Mouse (Mus musculus) heart, embryonic 12.5 days (tissue): ENCODE measurements around the gene Armcx3. TPM values are rescaled to one million over a fixed set of nuclear protein-coding genes. Genes with fewer than 3 reads are reported as not detected.

Experiments
- microRNA-seq: library from miRNA; unstranded; fragments of <30 nt; microRNA quantifications from one replicate; pipeline ENCODE4, GENCODE M21; 2017
- polyA plus RNA-seq: library from polyadenylated mRNA; unstranded; fragments of >200 nt; fragmentation: Nextera tagmentation; extraction: Ambion mirVana; gene quantifications from 2 replicates; pipeline ENCODE4 v1.2.1, GENCODE M21; 2016

Armcx3 gene
- polyA plus RNA-seq, 1 experiment from 2014 or later, result 98.1 TPM

Small RNA genes within 50 kb of the gene (microRNA-seq; reads per million reads assigned to microRNA genes)
- not detected for gene Mir7093

Other genes starting within 250 kb of the Armcx3 start
- 75.0 and 76.1 TPM in 2 replicates for gene Timm8a1, start 214.7 kb upstream of the Armcx3 start, polyA plus RNA-seq
- gene Btk, start 173.0 kb upstream of the Armcx3 start, polyA plus RNA-seq, result 1.2 and 1.3 TPM in 2 replicates
- 287 and 289 TPM in 2 replicates for gene Rpl36a, start 170.9 kb upstream of the Armcx3 start, polyA plus RNA-seq
- gene Gla, start 155.5 kb upstream of the Armcx3 start, polyA plus RNA-seq, result 3.8 and 4.9 TPM in 2 replicates
- gene Hnrnph2, start 155.4 kb upstream of the Armcx3 start, polyA plus RNA-seq, result 124 and 128 TPM in 2 replicates
- gene Armcx4, start 70.1 kb upstream of the Armcx3 start, polyA plus RNA-seq, result 5.0 and 5.4 TPM in 2 replicates
- gene Armcx1, start 38.6 kb upstream of the Armcx3 start, polyA plus RNA-seq, result 47.2 and 50.3 TPM in 2 replicates
- gene Armcx6, start 5.2 kb upstream of the Armcx3 start, polyA plus RNA-seq, result 18.9 and 23.2 TPM in 2 replicates
- gene Armcx2, start 52.6 kb downstream of the Armcx3 start, polyA plus RNA-seq, result 67.0 and 69.1 TPM in 2 replicates
- gene Nxf2, start 208.2 kb downstream of the Armcx3 start, polyA plus RNA-seq, result 0.57 and 0.74 TPM in 2 replicates